Mouse (Mus musculus): Measurements from ENCODE around the gene Dbi.

DNA sequence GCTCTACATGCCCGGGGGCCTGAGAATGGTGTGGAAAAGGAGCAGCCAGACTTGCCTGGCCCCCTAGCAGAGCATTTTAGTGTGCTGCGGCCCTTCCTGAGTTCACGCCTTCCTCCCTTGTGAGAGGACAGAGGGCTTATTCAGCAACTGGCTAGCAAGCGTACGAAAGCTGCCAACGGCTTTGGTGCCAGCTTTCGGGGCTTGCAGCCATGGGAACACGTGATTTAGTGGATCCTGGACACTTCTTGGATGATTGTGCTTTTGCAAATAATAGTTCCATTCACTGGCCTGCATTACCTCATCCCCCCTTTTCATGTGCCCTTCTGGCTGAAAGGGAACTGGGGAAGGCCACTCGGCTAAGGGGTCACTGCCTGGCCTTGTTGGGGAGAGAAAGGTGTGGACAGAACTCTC is 5.2 kb downstream of the Dbi start:
- TF ChIP-seq POLR2A (IDR thresholded peaks at IDR 0.05; ENCODE audit: control insufficient read depth, extremely low read depth, insufficient read depth, low read length, poor library complexity) (no peak), CTCF (IDR thresholded peaks at IDR 0.05; ENCODE audit: borderline replicate concordance, control insufficient read depth, extremely low read depth, insufficient read depth, low read length, poor library complexity) (no peak)

Measured in thymus, adult 2 months (tissue).